Mouse (Mus musculus) bone marrow, adult 2 months (tissue): Measurements from ENCODE around the gene Prkcq.

Experiments used
- CTCF ChIP-seq: fragments of 200-500 bp; IDR thresholded peaks from 2 replicates; pipeline ENCODE4 v1.5.1; 2011; ENCODE audit warnings: low read length, control low read depth; ENCODE audit not compliant: control insufficient read depth, insufficient read depth
- POLR2A ChIP-seq: fragments of 200-500 bp; IDR thresholded peaks from 2 replicates; pipeline ENCODE4 v1.6.1; 2011; ENCODE audit warnings: low read depth, mild to moderate bottlenecking, control low read depth, low read length, borderline replicate concordance; ENCODE audit not compliant: control insufficient read depth

DNA sequence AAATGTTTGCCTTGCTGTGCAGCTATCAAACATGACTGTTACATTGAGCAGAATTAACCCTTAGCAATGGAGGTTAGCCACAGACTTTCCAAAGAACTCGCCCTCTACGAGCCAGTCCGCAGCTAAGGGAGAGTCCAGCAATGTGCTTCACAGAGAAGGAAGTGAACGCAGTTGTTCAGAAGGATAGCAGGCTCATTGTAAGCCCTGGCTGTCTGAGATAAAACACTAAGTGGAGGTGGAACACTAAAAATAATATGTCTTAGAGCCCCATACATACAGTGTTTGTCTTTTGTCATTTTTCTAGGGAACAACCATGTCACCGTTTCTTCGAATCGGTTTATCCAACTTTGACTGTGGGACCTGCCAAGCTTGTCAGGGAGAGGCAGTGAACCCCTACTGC, 54.6 kb downstream of the Prkcq start:
- no peak for TF ChIP-seq CTCF
- TF ChIP-seq POLR2A = no peak
